Mouse (Mus musculus) embryonic facial prominence, embryonic 13.5 days (tissue): ENCODE data around the gene Mtmr10. TPM values are rescaled to one million over a fixed set of nuclear protein-coding genes. Genes with fewer than 3 reads are reported as not detected.

Experiments used
- ATAC-seq: fragments of 200-750 bp; cut with Nextera tagmentation; 2 replicates; pipeline ENCODE4 v1.8.0; 2017; ENCODE audit warnings: low read depth; ENCODE audit not compliant: insufficient number of reproducible peaks, insufficient read depth, low FRiP score, low TSS enrichment
- H3K27ac ChIP-seq: fragments of 300-500 bp; sonication (generic); 2 replicates; pipeline ENCODE4 v1.5.1; 2015; ENCODE audit warnings: moderate library complexity, mild to moderate bottlenecking, inconsistent platforms
- H3K27me3 ChIP-seq: fragments of 300-500 bp; sonication (generic); 2 replicates; pipeline ENCODE4 v1.6.1; 2015; ENCODE audit warnings: mild to moderate bottlenecking, inconsistent platforms
- H3K36me3 ChIP-seq: fragments of 300-500 bp; sonication (generic); 2 replicates; pipeline ENCODE4 v1.6.1; 2015; ENCODE audit warnings: mild to moderate bottlenecking, inconsistent platforms
- H3K4me1 ChIP-seq: fragments of 300-500 bp; sonication (generic); 2 replicates; pipeline ENCODE4 v1.6.1; 2015; ENCODE audit warnings: inconsistent platforms
- H3K4me2 ChIP-seq: fragments of 300-500 bp; sonication (generic); 2 replicates; pipeline ENCODE4 v1.6.1; 2015; ENCODE audit warnings: moderate library complexity, mild to moderate bottlenecking, inconsistent platforms
- H3K4me3 ChIP-seq: fragments of 300-500 bp; sonication (generic); 2 replicates; pipeline ENCODE4 v1.5.1; 2015; ENCODE audit warnings: mild to moderate bottlenecking, inconsistent platforms
- H3K9ac ChIP-seq: fragments of 300-500 bp; sonication (generic); 2 replicates; pipeline ENCODE4 v1.6.1; 2015; ENCODE audit warnings: mild to moderate bottlenecking, inconsistent platforms
- H3K9me3 ChIP-seq: fragments of 300-500 bp; sonication (generic); 2 replicates; pipeline ENCODE4 v1.6.1; 2016; ENCODE audit warnings: inconsistent platforms
- WGBS: fragments of 180-500 bp; shearing (Covaris S2); methylation state at CpG from one replicate; pipeline ENCODE4 v1.1.7; 2015; ENCODE audit warnings: mixed read lengths; 5-methylcytosine and 5-hydroxymethylcytosine counted together
- polyA plus RNA-seq: library from polyadenylated mRNA; unstranded; fragments of >200 nt; fragmentation: Nextera tagmentation; extraction: Ambion mirVana; gene quantifications from 2 replicates; pipeline ENCODE4 v1.2.1, GENCODE M21; 2015

Gene Mtmr10
- polyA plus RNA-seq, 1 experiment from 2014 or later = 14.5 TPM

DNA sequence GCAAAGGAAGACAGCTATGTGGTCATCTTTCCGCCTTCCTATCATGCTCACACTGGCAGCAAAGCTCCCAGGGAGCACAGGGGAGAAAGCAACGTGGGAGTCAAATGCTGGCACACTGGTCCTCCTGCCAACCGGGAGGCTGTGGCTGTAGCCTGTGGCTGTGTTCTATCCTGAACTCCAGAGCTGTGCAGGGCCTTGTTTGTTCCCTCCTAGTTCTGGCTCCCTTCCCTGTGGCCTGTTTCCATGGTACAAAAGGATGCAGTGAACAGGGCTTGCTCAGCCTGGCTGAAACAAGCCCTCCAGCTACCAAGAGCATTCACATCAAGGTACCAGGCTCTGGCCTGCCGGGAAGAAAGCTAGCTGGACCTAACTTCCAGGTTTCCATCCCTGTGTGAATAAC is 63.6 kb downstream of the Mtmr10 start:
- Histone ChIP-seq H3K4me3 (no peak overlapping the region), H3K27ac (no peak overlapping the region), H3K4me1 (no peaks in the 10 kb centered on the region), H3K36me3 (peaks cover 82% of the 10 kb centered on the region), H3K9me3 (no peaks in the 10 kb centered on the region), H3K9ac (0 out of 2 replicates have a peak overlapping the region, but pooled peaks have one; percentile 16), H3K27me3 (no peaks in the 10 kb centered on the region), H3K4me2 (no peak overlapping the region)
- 62% methylated on average over 4 of the region's 4 CpGs for WGBS
- no peak for ATAC-seq

DNA sequence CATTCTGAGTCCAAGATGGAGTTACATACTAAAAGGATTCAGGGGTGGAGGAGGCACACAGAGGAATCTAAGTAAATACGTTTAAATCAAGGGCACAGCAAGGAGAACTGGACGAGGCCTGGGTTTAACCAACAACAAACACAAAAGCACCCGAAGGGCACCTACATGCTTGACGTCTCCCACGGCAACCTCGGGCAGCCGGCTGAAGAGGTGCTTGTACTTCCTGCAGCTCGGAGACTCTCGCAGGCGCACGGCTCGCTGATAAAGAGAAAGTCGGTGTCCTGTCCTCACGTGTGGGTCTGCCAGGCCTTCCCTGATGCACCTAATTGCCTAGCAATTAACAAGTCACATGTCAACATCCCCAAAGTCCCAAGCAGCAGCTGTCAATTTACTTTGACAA is 66.8 kb downstream of the Mtmr10 start:
- H3K4me3 ChIP-seq = no peak overlapping the region
- no peaks in the 10 kb centered on the region for H3K4me1 ChIP-seq
- H3K9ac ChIP-seq = no peak overlapping the region
- H3K4me2 ChIP-seq = no peak overlapping the region
- no peaks in the 10 kb centered on the region for H3K27me3 ChIP-seq
- 71% methylated on average over 14 of the region's 14 CpGs for WGBS
- no peak overlapping the region for H3K27ac ChIP-seq
- no peaks in the 10 kb centered on the region for H3K9me3 ChIP-seq
- H3K36me3 ChIP-seq = peaks cover 86% of the 10 kb centered on the region
- ATAC-seq = no peak

DNA sequence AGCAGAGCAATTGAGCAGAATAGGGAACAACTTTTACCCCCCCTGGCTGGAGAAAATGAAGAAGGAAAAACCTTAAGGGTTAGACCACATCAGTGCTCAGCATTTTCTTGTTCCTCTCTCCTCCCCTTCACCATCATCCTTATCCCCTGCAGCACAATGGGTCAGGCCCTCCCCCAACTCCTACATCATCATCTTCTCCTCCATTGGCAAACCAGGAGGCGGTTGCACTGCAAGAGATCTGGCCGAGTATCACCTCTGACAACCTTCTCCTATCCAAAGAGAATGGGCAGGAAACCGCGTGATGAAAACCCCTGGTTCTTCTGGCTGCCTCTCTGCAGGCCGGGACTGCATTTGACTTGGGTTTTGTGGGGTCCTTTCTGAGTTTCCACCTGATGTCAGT is 69.2 kb downstream of the Mtmr10 start:
- H3K4me3 ChIP-seq = no peak overlapping the region
- WGBS = 91% methylated on average over 5 of the region's 5 CpGs
- no peak overlapping the region for H3K9ac ChIP-seq
- no peaks in the 10 kb centered on the region for H3K9me3 ChIP-seq
- H3K27ac ChIP-seq = no peak overlapping the region
- H3K27me3 ChIP-seq = no peaks in the 10 kb centered on the region
- H3K4me2 ChIP-seq = no peak overlapping the region
- peaks cover 10% of the 10 kb centered on the region; the same call in 1 of the 2 replicates for H3K4me1 ChIP-seq
- no peak for ATAC-seq
- H3K36me3 ChIP-seq = peaks cover 88% of the 10 kb centered on the region

DNA sequence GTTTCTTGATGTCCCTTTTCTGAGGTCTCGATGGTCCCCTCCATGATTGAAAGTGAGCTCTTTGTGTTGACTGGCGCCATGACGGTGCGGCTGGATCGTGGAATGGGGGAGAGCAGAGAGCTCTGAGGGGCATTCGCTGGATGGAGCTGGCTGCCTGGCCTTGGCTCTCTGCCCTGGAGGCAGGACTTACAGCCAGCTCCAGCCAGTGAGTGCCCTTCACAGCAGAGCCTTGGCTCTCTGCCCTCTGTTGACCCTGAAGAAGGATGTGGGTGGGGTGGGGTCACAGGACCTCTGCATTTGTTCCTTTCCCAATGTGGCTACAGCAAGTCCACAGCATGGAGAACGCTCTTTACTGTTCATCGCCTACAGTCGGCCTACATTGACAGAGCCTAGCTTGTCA is 70.0 kb downstream of the Mtmr10 start:
- peaks cover 88% of the 10 kb centered on the region for H3K36me3 ChIP-seq

DNA sequence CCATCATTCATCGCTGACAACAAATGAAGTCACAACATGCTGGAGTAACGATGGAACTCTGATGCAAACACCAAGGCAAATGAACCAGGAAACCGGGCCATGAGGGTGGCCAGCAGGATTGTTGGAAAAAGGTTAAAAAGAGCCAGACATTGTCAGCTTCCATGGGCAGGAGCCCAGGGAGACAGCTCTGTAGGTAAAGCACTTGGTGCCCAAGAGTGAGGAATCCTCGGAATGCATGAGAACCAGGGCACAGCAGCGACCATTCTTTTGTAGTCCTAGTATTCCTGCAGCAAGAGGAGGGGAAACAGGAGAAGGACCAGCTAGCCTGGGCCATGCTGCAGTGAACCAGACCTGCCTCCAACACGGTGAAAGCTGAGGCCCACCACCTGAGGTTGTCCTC is 71.2 kb downstream of the Mtmr10 start:
- H3K4me2 ChIP-seq = no peak overlapping the region
- H3K27ac ChIP-seq = no peak overlapping the region
- H3K9ac ChIP-seq = no peak overlapping the region
- H3K36me3 ChIP-seq = peaks cover 87% of the 10 kb centered on the region
- no peaks in the 10 kb centered on the region for H3K27me3 ChIP-seq
- ATAC-seq = no peak
- H3K4me3 ChIP-seq = no peak overlapping the region
- H3K9me3 ChIP-seq = no peaks in the 10 kb centered on the region
- H3K4me1 ChIP-seq = peaks cover 10% of the 10 kb centered on the region; the same call in 1 of the 2 replicates
- WGBS = 90% methylated on average over 6 of the region's 6 CpGs

More for the DNA sequence above, 70.0 kb downstream of the Mtmr10 start:
- no peak overlapping the region for H3K27ac ChIP-seq
- no peak for ATAC-seq
- H3K4me1 ChIP-seq = peaks cover 10% of the 10 kb centered on the region; the same call in 1 of the 2 replicates
- H3K4me3 ChIP-seq = no peak overlapping the region
- no peak overlapping the region for H3K9ac ChIP-seq
- no peak overlapping the region for H3K4me2 ChIP-seq
- WGBS = 82% methylated on average over 9 of the region's 9 CpGs
- no peaks in the 10 kb centered on the region for H3K27me3 ChIP-seq
- no peaks in the 10 kb centered on the region for H3K9me3 ChIP-seq

DNA sequence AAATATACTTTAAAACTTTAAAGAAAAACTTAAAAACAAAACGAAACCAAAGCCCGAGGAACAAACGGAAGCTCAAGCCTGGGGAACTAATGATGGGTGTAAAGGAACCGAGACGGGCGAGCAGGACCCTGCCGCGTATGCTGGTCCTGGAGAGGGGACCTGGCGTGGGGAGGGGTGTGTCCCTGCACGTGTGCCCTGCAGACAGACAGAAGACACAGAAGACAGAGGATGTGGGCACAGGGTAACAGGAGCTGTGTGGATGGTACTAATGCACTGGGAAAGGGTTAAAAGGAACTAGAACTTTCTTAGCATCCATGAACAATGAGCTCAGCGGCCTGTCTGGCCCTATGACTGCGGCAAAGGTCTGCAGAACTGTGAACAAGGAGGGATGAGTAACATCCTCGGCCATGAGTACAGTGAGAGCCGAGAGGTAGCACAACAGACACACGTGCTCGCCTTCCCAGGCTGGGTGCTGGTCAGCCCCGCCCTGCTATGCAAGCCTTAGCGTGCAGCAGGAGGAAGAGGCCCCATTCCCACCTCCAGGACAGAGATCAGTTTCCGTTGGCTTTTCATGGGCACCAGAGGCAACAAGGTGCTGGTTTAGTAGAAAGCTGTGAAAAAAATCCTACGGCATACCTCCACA is 72.6 kb downstream of the Mtmr10 start:
- peak; percentile 53; the same call in 1 of the 2 replicates for ATAC-seq

DNA sequence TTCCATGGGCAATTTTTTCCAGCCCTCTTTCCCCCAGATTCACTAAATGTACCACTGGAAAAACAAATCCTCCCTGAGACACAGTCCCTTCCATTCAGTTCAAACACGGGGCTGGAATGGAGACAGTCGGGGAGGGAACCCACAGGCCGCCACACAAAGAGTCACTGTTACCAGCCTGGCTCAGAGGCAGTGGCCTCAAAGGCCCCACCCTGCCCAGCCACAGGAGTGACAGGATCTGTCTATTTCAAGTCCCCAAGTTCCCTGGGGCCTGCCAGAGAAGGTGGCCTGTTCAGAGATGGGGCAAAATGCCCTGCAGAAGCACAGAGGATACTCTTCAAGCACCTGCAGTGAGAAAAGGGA is 73.1 kb downstream of the Mtmr10 start:
- Histone ChIP-seq H3K27ac (peak overlapping the region; percentile 84), H3K36me3 (peaks cover 89% of the 10 kb centered on the region), H3K9ac (no peak overlapping the region), H3K4me1 (peaks cover 10% of the 10 kb centered on the region; the same call in 1 of the 2 replicates), H3K4me3 (no peak overlapping the region), H3K4me2 (no peak overlapping the region), H3K27me3 (no peaks in the 10 kb centered on the region), H3K9me3 (no peaks in the 10 kb centered on the region)
- WGBS = 14% methylated on average over 3 of the region's 3 CpGs
- ATAC-seq = peak; percentile 66; the same call in 1 of the 2 replicates

More for the DNA sequence above, 72.6 kb downstream of the Mtmr10 start:
- Histone ChIP-seq H3K27ac (peak overlapping the region; percentile 84), H3K36me3 (peaks cover 89% of the 10 kb centered on the region), H3K4me3 (no peak overlapping the region), H3K9ac (no peak overlapping the region), H3K4me1 (peaks cover 10% of the 10 kb centered on the region; the same call in 1 of the 2 replicates), H3K4me2 (no peak overlapping the region; the same call in 1 of the 2 replicates), H3K27me3 (no peaks in the 10 kb centered on the region), H3K9me3 (no peaks in the 10 kb centered on the region)
- WGBS = 61% methylated on average over 20 of the region's 20 CpGs

DNA sequence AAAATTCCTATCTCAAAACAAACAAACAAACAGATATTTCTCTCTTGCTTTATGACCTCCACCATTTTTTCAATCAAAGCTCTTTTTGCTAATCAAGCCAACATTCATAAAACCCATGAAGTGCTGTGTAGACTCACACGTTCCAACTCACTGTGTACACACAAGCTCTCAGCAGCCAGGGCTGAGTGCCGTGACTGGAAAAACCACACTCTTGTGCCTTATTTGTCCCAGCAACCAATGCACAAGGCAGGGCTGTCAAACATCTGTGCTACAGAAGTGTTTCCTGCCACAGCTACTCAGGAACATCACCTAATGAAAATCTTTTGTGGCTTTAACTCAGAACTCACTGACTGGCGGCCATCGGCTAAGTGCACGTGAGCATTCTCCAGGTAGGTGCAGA is 78.4 kb downstream of the Mtmr10 start:
- Histone ChIP-seq H3K9me3 (no peaks in the 10 kb centered on the region), H3K4me3 (no peak overlapping the region), H3K36me3 (peaks cover 87% of the 10 kb centered on the region), H3K27me3 (no peaks in the 10 kb centered on the region), H3K4me2 (no peak overlapping the region), H3K27ac (no peak overlapping the region), H3K4me1 (peaks cover 1% of the 10 kb centered on the region; the same call in 1 of the 2 replicates), H3K9ac (no peak overlapping the region)
- WGBS = 84% methylated on average over 5 of the region's 5 CpGs
- no peak for ATAC-seq

DNA sequence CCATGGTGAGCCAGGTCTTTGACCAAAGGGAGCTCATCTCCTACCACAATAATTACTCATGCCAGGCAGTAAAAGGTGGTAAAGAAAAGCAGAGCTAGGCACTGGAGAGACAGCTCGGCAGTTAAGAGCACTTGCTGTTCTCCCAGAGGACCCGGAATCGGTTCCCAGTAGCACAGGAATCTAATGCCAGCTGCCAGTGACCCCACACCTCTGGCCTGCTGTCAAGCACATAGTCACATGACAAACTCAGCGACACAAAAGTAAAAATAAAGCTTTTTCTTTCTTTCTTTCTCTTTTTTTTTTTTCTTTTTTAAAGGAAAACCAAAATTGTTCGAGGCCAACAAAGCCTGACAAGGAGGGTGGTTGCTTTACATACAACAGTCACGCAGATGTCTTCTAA is 82.4 kb downstream of the Mtmr10 start:
- no peak for ATAC-seq
- no peaks in the 10 kb centered on the region for H3K9me3 ChIP-seq
- no peak overlapping the region for H3K4me3 ChIP-seq
- no peak overlapping the region for H3K9ac ChIP-seq
- no peak overlapping the region for H3K4me2 ChIP-seq
- no peaks in the 10 kb centered on the region for H3K27me3 ChIP-seq
- H3K4me1 ChIP-seq = peaks cover 12% of the 10 kb centered on the region
- WGBS = 88% methylated on average over 6 of the region's 6 CpGs
- no peak overlapping the region for H3K27ac ChIP-seq
- peaks cover 53% of the 10 kb centered on the region for H3K36me3 ChIP-seq

DNA sequence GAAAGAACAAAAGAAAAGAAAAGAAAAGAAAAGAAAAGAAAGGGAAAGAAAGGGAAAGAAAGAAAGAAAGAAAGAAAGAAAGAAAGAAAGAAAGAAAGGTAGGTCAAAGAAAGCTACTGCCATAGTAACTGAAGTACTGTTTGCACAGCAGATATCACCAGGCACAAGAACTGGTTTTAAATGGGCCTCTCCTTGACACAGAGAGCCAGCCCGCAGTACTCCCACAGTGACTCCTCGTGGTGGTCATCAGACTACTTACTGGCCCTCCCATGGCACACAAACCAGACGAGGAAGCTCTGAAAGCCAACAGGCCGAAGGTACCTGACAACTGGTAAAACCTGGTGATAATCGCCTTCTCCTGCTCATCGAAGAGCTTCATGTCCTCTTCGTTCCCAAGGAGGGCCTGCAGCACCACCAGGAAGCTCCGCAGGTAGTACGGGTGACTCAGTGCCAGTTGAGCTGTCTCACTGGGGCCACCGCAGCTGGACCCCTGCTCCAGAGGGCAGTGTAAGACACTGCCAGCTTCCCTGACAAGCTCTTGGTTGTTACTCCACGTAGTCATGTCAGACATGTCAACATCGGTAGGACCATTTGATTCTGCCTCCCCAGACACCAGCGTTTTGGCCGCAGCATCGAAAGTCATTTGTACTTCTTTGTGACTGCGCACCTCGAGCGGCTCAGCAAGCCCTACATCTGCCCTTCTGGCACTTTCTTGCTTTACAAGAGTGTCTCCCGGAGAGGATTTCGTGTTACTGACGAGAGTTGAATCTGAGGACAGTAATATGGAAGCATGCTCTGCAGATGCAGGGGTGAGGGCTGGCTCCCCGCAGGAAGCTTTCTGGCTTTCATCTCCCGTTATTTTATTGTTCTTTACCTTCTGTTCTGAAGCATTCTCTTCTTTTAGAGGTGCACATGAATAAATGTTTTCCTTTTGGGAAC is 84.8 kb downstream of the Mtmr10 start:
- no peak overlapping the region for H3K4me3 ChIP-seq

DNA sequence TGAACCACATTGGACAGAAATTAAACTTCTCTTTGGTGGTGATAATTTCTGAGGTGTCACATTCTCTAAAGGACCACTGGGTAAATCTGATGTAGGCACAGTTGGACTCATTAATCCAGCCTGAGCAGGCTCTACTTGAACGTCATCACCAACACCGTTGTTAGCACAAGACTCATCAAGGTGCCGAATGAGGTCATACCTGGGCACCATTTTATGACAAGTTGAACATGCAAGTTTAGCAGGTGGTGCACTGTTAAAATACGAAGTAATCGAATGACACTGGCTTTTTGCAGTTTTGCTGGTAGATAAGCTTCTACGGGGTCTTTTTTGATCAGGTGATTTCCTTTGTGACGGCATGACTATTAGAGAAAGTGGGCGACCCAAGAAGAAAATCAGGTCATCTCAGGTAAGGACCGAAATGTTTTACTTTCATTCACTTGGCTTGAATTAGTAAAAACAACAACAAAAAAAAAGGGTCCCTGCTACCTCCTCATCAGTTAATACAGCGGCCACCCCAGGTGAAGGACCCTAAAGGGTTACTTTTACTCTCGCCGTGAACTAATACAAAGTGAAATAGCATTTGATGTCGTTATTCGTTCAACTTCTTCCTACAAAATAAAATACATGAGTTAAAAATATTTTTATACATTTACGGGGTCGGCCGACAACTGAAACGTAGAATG is 85.8 kb downstream of the Mtmr10 start:
- Histone ChIP-seq H3K27ac (peak overlapping the region; percentile 98), H3K36me3 (peaks cover 52% of the 10 kb centered on the region), H3K27me3 (no peaks in the 10 kb centered on the region), H3K4me2 (peak overlapping the region; percentile 66), H3K4me1 (peaks cover 12% of the 10 kb centered on the region), H3K4me3 (peak overlapping the region; percentile 66), H3K9me3 (no peaks in the 10 kb centered on the region), H3K9ac (peak overlapping the region; percentile 84)
- 12% methylated on average over 18 of the region's 18 CpGs for WGBS
- ATAC-seq = 0 out of 2 replicates have a peak, but pooled peaks have one; percentile 20

More for the DNA sequence above, 84.8 kb downstream of the Mtmr10 start:
- Histone ChIP-seq H3K27ac (no peak overlapping the region), H3K4me2 (no peak overlapping the region), H3K4me1 (peaks cover 12% of the 10 kb centered on the region), H3K27me3 (no peaks in the 10 kb centered on the region), H3K9ac (no peak overlapping the region), H3K9me3 (no peaks in the 10 kb centered on the region), H3K36me3 (peaks cover 47% of the 10 kb centered on the region)
- WGBS = 90% methylated on average over 23 of the region's 23 CpGs
- no peak for ATAC-seq
